In the genomic region with DNA sequence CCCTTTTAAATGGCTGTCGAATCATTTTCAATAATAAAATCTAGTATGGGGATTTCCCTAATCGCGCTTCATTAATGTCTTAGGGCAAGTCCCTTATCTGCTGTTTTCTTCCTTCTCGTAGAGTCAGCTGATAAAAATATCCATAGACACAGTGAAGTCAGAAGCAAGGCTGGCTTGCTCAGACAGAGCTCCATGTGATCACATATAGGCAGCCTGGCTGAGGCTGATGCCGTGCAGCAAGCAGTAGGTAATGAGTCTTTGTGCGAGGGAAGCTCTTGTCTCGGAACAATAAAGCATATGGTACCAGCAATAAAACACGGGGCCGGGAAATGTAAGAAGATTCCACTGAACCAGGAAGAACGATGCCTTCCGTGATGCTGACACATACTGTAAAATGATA, we compare ENCODE assay signal across 10 mouse cellular contexts.
DNase-seq lines count a peak whose midpoint lies in the region; ATAC-seq and TF ChIP-seq lines count a peak whose summit lies in the region.
"Had no signal": no experiment of that assay in that cellular context is flagged by ENCODE, and none has a peak within 500 bp of the region (broad histone marks: within the 10 kb centered on the region; RNA-seq: fewer than 3 reads in every experiment).

No protein-coding gene starts in this region.

- TF ChIP-seq CTCF in hindbrain, postnatal 0 days (IDR thresholded peaks at IDR 0.05; ENCODE audit: low read depth): no peak

- H3K4me1 ChIP-seq in hindbrain, postnatal 0 days (ENCODE audit: insufficient read depth, low read length): 0 out of 2 replicates have a peak, but pooled peaks cover 3% of the 10 kb centered on the region
- peaks cover 55% of the 10 kb centered on the region for H3K4me1 ChIP-seq in midbrain, embryonic 10.5 days
- H3K4me1 ChIP-seq: embryonic facial prominence, embryonic 15.5 days had no signal

- H3K4me2 ChIP-seq in hindbrain, postnatal 0 days (ENCODE audit: low read depth, low read length): peak overlapping the region; percentile 51
- H3K4me2 ChIP-seq: embryonic facial prominence, embryonic 15.5 days; lung, embryonic 14.5 days had no signal

- peak overlapping the region; percentile 83 for H3K27ac ChIP-seq in hindbrain, postnatal 0 days
- peak overlapping the region; percentile 81 for H3K27ac ChIP-seq in midbrain, embryonic 10.5 days (replicated peaks)
- H3K27ac ChIP-seq: embryonic facial prominence, embryonic 15.5 days had no signal

- peak; percentile 74 for ATAC-seq in hindbrain, postnatal 0 days
- no peak for ATAC-seq in megakaryocyte-erythroid progenitor cell, adult 5-6 weeks (replicated peaks; ENCODE audit: low FRiP score, low TSS enrichment, poor library complexity, severe bottlenecking)

- peak overlapping the region; percentile 37 for H3K4me3 ChIP-seq in hindbrain, postnatal 0 days (ENCODE audit: low read length)
- peak overlapping the region; percentile 63; the same call in 1 of the 2 replicates for H3K4me3 ChIP-seq in midbrain, embryonic 10.5 days
- H3K4me3 ChIP-seq: embryonic facial prominence, embryonic 15.5 days had no signal

- peak overlapping the region; percentile 53 for H3K9ac ChIP-seq in hindbrain, postnatal 0 days (replicated peaks; ENCODE audit: low read length)
- H3K9ac ChIP-seq: embryonic facial prominence, embryonic 15.5 days; lung, embryonic 14.5 days had no signal

- H3K36me3 ChIP-seq in hindbrain, postnatal 0 days (ENCODE audit: insufficient read depth, low read length): no peaks in the 10 kb centered on the region
- no peaks in the 10 kb centered on the region for H3K36me3 ChIP-seq in midbrain, embryonic 10.5 days
- H3K36me3 ChIP-seq: embryonic facial prominence, embryonic 15.5 days had no signal

- peak; percentile 37 to 59 for DNase-seq in layer of hippocampus, adult 18-20 months (ENCODE audit: low spot score in 2 of 2)
- DNase-seq in layer of hippocampus, adult 9-10 months (ENCODE audit: low spot score): no peak
- peak; percentile 83 for DNase-seq in hindbrain, postnatal 0 days (ENCODE audit: low spot score)
- DNase-seq in midbrain, embryonic 10.5 days (ENCODE audit: low spot score): peak; percentile 36
- DNase-seq in lung, postnatal 4 days: no peak
- DNase-seq in adrenal gland, postnatal 14 days: no peak
- DNase-seq in adrenal gland, adult 2 months: no peak
- DNase-seq: lung, embryonic 14.5 days had no signal

- H3K27me3 ChIP-seq in hindbrain, postnatal 0 days (ENCODE audit: insufficient read depth, low read length): no peaks in the 10 kb centered on the region
- no peaks in the 10 kb centered on the region for H3K27me3 ChIP-seq in midbrain, embryonic 10.5 days (ENCODE audit: low read depth, poor library complexity, severe bottlenecking)
- H3K27me3 ChIP-seq: embryonic facial prominence, embryonic 15.5 days had no signal

- WGBS in hindbrain, postnatal 0 days: 22% methylated on average over 11 of the region's 11 CpGs
- WGBS in midbrain, embryonic 10.5 days: 58% methylated on average over 11 of the region's 11 CpGs

- H3K9me3 ChIP-seq in hindbrain, postnatal 0 days (ENCODE audit: low read length): no peaks in the 10 kb centered on the region
- no peaks in the 10 kb centered on the region for H3K9me3 ChIP-seq in midbrain, embryonic 10.5 days (replicated peaks)
- H3K9me3 ChIP-seq: embryonic facial prominence, embryonic 15.5 days had no signal

Comparison
In these comparisons a context has a peak if more than half of its experiments do, and no peak if none do; other contexts are left out.
1. DNase-seq: peak in layer of hippocampus, adult 18-20 months (2 of 2), hindbrain, postnatal 0 days (single experiment) and midbrain, embryonic 10.5 days (single experiment); none in layer of hippocampus, adult 9-10 months (single experiment), lung, postnatal 4 days (0 of 2), adrenal gland, postnatal 14 days (single experiment) and adrenal gland, adult 2 months (single experiment).